In genomic region chr10:63038571-63039320, GRCm38 (mm10) we compare ENCODE assay signal across 16 mouse cellular contexts. TPM values are rescaled to one million over a fixed set of nuclear protein-coding genes. Genes with fewer than 3 reads are reported as not detected.
DNase-seq lines count a peak whose midpoint lies in the region; ATAC-seq and TF ChIP-seq lines count a peak whose summit lies in the region.
"Had no signal": no experiment of that assay in that cellular context is flagged by ENCODE, and none has a peak within 500 bp of the region (broad histone marks: within the 10 kb centered on the region; RNA-seq: fewer than 3 reads in every experiment).

No protein-coding gene starts in this region.

- no peak for TF ChIP-seq EP300 in stomach, postnatal 0 days (optimal IDR thresholded peaks at IDR 0.05)

- H3K27me3 ChIP-seq in liver, embryonic 12.5 days (replicated peaks) = no peaks in the 10 kb centered on the region
- H3K27me3 ChIP-seq in liver, embryonic 11.5 days (replicated peaks; ENCODE audit: control insufficient read depth, insufficient read depth, low read length) = no peaks in the 10 kb centered on the region
- no peaks in the 10 kb centered on the region for H3K27me3 ChIP-seq in stomach, postnatal 0 days (ENCODE audit: control insufficient read depth, insufficient read depth, low read length)
- H3K27me3 ChIP-seq in midbrain, embryonic 14.5 days (ENCODE audit: control insufficient read depth, insufficient read depth, low read length) = no peaks in the 10 kb centered on the region
- H3K27me3 ChIP-seq: forebrain, embryonic 13.5 days had no signal

- WGBS in liver, embryonic 12.5 days (ENCODE audit: insufficient replicate concordance) = 71% methylated on average over 14 of the region's 14 CpGs
- WGBS in liver, embryonic 11.5 days = 78% methylated on average over 14 of the region's 14 CpGs
- WGBS in stomach, postnatal 0 days = 51% methylated on average over 14 of the region's 14 CpGs
- 83% methylated on average over 14 of the region's 14 CpGs for whole genome bisulfite sequencing in midbrain, embryonic 14.5 days

- no peak overlapping the region for H3K9ac ChIP-seq in liver, embryonic 12.5 days
- no peak overlapping the region for H3K9ac ChIP-seq in liver, embryonic 11.5 days (ENCODE audit: low read depth, low read length)
- H3K9ac ChIP-seq in stomach, postnatal 0 days (ENCODE audit: low read length) = no peak overlapping the region
- H3K9ac ChIP-seq in midbrain, embryonic 14.5 days (replicated peaks; ENCODE audit: low read length) = no peak overlapping the region
- H3K9ac ChIP-seq: forebrain, embryonic 13.5 days had no signal

- no peak for TF ChIP-seq CTCF in stomach, postnatal 0 days (IDR thresholded peaks at IDR 0.05; ENCODE audit: low read depth)

- H3K27ac ChIP-seq in liver, embryonic 12.5 days = no peak overlapping the region
- no peak overlapping the region for H3K27ac ChIP-seq in liver, embryonic 11.5 days (ENCODE audit: low read depth, low read length)
- H3K27ac ChIP-seq in stomach, postnatal 0 days (replicated peaks) = 0 out of 2 replicates have a peak overlapping the region, but pooled peaks have one; percentile 18
- no peak overlapping the region for H3K27ac ChIP-seq in midbrain, embryonic 14.5 days (replicated peaks; ENCODE audit: low read depth, low read length)
- H3K27ac ChIP-seq: forebrain, embryonic 13.5 days; heart, adult 2 months had no signal

- H3K4me3 ChIP-seq in liver, embryonic 12.5 days = no peak overlapping the region
- H3K4me3 ChIP-seq in liver, embryonic 11.5 days (ENCODE audit: low read depth, low read length) = no peak overlapping the region
- no peak overlapping the region for H3K4me3 ChIP-seq in stomach, postnatal 0 days (ENCODE audit: low read depth, low read length)
- H3K4me3 ChIP-seq in midbrain, embryonic 14.5 days (replicated peaks; ENCODE audit: low read depth, low read length) = no peak overlapping the region
- H3K4me3 ChIP-seq: forebrain, embryonic 13.5 days; heart, adult 2 months; megakaryocyte, embryonic 14.5 days had no signal

- DNase-seq in liver, embryonic 11.5 days (ENCODE audit: low spot score) = no peak
- DNase-seq in kidney, adult 18-20 months = peak; percentile 60
- peak; percentile 26 to 47 for DNase-seq in kidney, postnatal 4 days
- DNase-seq in stomach, postnatal 0 days (ENCODE audit: low spot score) = no peak
- DNase-seq in thymus, adult 18-20 months = no peak
- no peak for DNase-seq in retina, embryonic 14.5 days (ENCODE audit: low spot score)
- no peak for DNase-seq in midbrain, embryonic 14.5 days
- DNase-seq: adrenal gland, adult 8-10 months; cerebellum, adult 2 months; heart, adult 2 months; lung, adult 18-20 months; right cerebral cortex, postnatal 4 days; thymus, postnatal 25 days had no signal

- H3K36me3 ChIP-seq in liver, embryonic 12.5 days = no peaks in the 10 kb centered on the region
- no peaks in the 10 kb centered on the region for H3K36me3 ChIP-seq in liver, embryonic 11.5 days (ENCODE audit: control insufficient read depth, insufficient read depth, low read length)
- no peaks in the 10 kb centered on the region for H3K36me3 ChIP-seq in stomach, postnatal 0 days (ENCODE audit: control insufficient read depth, insufficient read depth, low read length)
- no peaks in the 10 kb centered on the region for H3K36me3 ChIP-seq in midbrain, embryonic 14.5 days (ENCODE audit: control insufficient read depth, insufficient read depth, low read length)

- H3K4me1 ChIP-seq in liver, embryonic 12.5 days = no peaks in the 10 kb centered on the region
- H3K4me1 ChIP-seq in liver, embryonic 11.5 days (replicated peaks; ENCODE audit: control insufficient read depth, insufficient read depth, low read length) = no peaks in the 10 kb centered on the region
- H3K4me1 ChIP-seq in stomach, postnatal 0 days (replicated peaks; ENCODE audit: control insufficient read depth, insufficient read depth) = no peaks in the 10 kb centered on the region
- no peaks in the 10 kb centered on the region for H3K4me1 ChIP-seq in midbrain, embryonic 14.5 days (ENCODE audit: control insufficient read depth, insufficient read depth, low read length)
- H3K4me1 ChIP-seq: forebrain, embryonic 13.5 days had no signal

- no peaks in the 10 kb centered on the region for H3K9me3 ChIP-seq in liver, embryonic 12.5 days (replicated peaks)
- no peaks in the 10 kb centered on the region for H3K9me3 ChIP-seq in liver, embryonic 11.5 days (ENCODE audit: control insufficient read depth, low read length)
- no peaks in the 10 kb centered on the region for H3K9me3 ChIP-seq in stomach, postnatal 0 days (ENCODE audit: control insufficient read depth, low read length)
- no peaks in the 10 kb centered on the region for H3K9me3 ChIP-seq in midbrain, embryonic 14.5 days (ENCODE audit: control insufficient read depth, low read length)
- H3K9me3 ChIP-seq: forebrain, embryonic 13.5 days; megakaryocyte, embryonic 14.5 days had no signal

- H3K4me2 ChIP-seq in liver, embryonic 12.5 days = peak overlapping the region; percentile 16; the same call in 1 of the 2 replicates
- no peak overlapping the region for H3K4me2 ChIP-seq in liver, embryonic 11.5 days
- no peak overlapping the region for H3K4me2 ChIP-seq in stomach, postnatal 0 days (replicated peaks; ENCODE audit: low read depth)
- no peak overlapping the region for H3K4me2 ChIP-seq in midbrain, embryonic 14.5 days (ENCODE audit: low read length)
- H3K4me2 ChIP-seq: forebrain, embryonic 13.5 days had no signal

- 0 out of 2 replicates have a peak, but pooled peaks have one; percentile 13 for ATAC-seq in liver, embryonic 12.5 days
- no peak for ATAC-seq in liver, embryonic 11.5 days (replicated peaks; ENCODE audit: low FRiP score)
- peak; percentile 73 for ATAC-seq in stomach, postnatal 0 days (ENCODE audit: low FRiP score, low TSS enrichment)
- ATAC-seq in midbrain, embryonic 14.5 days (ENCODE audit: low FRiP score, low TSS enrichment) = no peak
- ATAC-seq: forebrain, embryonic 13.5 days had no signal

RNA-seq across cellular contexts. Expression of gene Pbld2, which starts 14.6 kb away (rescaled TPM):
- 1.2 and 1.4 TPM in 2 replicates for polyA plus RNA-seq in liver, embryonic 12.5 days (2016; fragmentation: Nextera tagmentation; extraction: Ambion mirVana)
- 0.73 and 1.2 TPM in 2 replicates for polyA plus RNA-seq in liver, embryonic 11.5 days (2014; fragmentation: Nextera tagmentation; extraction: Ambion mirVana)
- polyA plus RNA-seq in stomach, postnatal 0 days (2015; fragmentation: Nextera tagmentation; extraction: Ambion mirVana) = 14.6 and 15.0 TPM in 2 replicates
- 0.79 and 0.89 TPM in 2 replicates for polyA plus RNA-seq in midbrain, embryonic 14.5 days (2014; fragmentation: Nextera tagmentation; extraction: Ambion mirVana)

RNA-seq across cellular contexts. Expression of gene Hnrnph3, which starts 14.7 kb away (rescaled TPM):
- 37.0 and 43.2 TPM in 2 replicates for polyA plus RNA-seq in liver, embryonic 12.5 days (2016; fragmentation: Nextera tagmentation; extraction: Ambion mirVana)
- polyA plus RNA-seq in liver, embryonic 11.5 days (2014; fragmentation: Nextera tagmentation; extraction: Ambion mirVana) = 52.6 and 57.1 TPM in 2 replicates
- 24.9 and 26.4 TPM in 2 replicates for polyA plus RNA-seq in stomach, postnatal 0 days (2015; fragmentation: Nextera tagmentation; extraction: Ambion mirVana)
- polyA plus RNA-seq in midbrain, embryonic 14.5 days (2014; fragmentation: Nextera tagmentation; extraction: Ambion mirVana) = 101 TPM in 2 replicates

RNA-seq across cellular contexts. Expression of gene Pbld1, which starts 21.2 kb away (rescaled TPM):
- polyA plus RNA-seq in liver, embryonic 12.5 days (2016; fragmentation: Nextera tagmentation; extraction: Ambion mirVana) = 1.7 and 2.2 TPM in 2 replicates
- 1.9 and 2.5 TPM in 2 replicates for polyA plus RNA-seq in liver, embryonic 11.5 days (2014; fragmentation: Nextera tagmentation; extraction: Ambion mirVana)
- polyA plus RNA-seq in stomach, postnatal 0 days (2015; fragmentation: Nextera tagmentation; extraction: Ambion mirVana) = 1.2 TPM in 2 replicates
- polyA plus RNA-seq in midbrain, embryonic 14.5 days (2014; fragmentation: Nextera tagmentation; extraction: Ambion mirVana) = 0.58 and 0.93 TPM in 2 replicates

RNA-seq across cellular contexts. Expression of gene Rufy2, which starts 58.7 kb away (rescaled TPM):
- 4.1 and 4.2 TPM in 2 replicates for polyA plus RNA-seq in liver, embryonic 12.5 days (2016; fragmentation: Nextera tagmentation; extraction: Ambion mirVana)
- polyA plus RNA-seq in liver, embryonic 11.5 days (2014; fragmentation: Nextera tagmentation; extraction: Ambion mirVana) = 5.7 and 9.8 TPM in 2 replicates
- polyA plus RNA-seq in stomach, postnatal 0 days (2015; fragmentation: Nextera tagmentation; extraction: Ambion mirVana) = 10.3 and 12.8 TPM in 2 replicates
- 59.9 and 60.3 TPM in 2 replicates for polyA plus RNA-seq in midbrain, embryonic 14.5 days (2014; fragmentation: Nextera tagmentation; extraction: Ambion mirVana)

Comparison
In these comparisons a context has a peak if more than half of its experiments do, and no peak if none do; other contexts are left out.
1. ATAC-seq: peak in liver, embryonic 12.5 days (single experiment) and stomach, postnatal 0 days (single experiment); none in liver, embryonic 11.5 days (single experiment) and midbrain, embryonic 14.5 days (single experiment).
2. DNase-seq: peak in kidney, adult 18-20 months (single experiment) and kidney, postnatal 4 days (2 of 2); none in liver, embryonic 11.5 days (single experiment), stomach, postnatal 0 days (single experiment), thymus, adult 18-20 months (0 of 2), retina, embryonic 14.5 days (single experiment) and midbrain, embryonic 14.5 days (single experiment).